Mouse (Mus musculus) adrenal gland, postnatal 4 days (tissue): ENCODE measurements around the gene St3gal4. TPM values are rescaled to one million over a fixed set of nuclear protein-coding genes. Genes with fewer than 3 reads are reported as not detected.

Experiments
- DNase-seq, 2 experiments: peaks; one replicate each; pipeline ENCODE4 v3.0.0; 2021 to 2022; ENCODE audit warnings: low spot score in 2 of 2, mixed read lengths in 2 of 2
- total RNA-seq, 2 experiments: library from RNA; stranded (reverse); gene quantifications; 2 replicates each; pipeline ENCODE4 v1.2.3; 2021

The St3gal4 gene
- total RNA-seq, 2 experiments from 2014 or later, result 31.1 to 38.5 TPM

DNA sequence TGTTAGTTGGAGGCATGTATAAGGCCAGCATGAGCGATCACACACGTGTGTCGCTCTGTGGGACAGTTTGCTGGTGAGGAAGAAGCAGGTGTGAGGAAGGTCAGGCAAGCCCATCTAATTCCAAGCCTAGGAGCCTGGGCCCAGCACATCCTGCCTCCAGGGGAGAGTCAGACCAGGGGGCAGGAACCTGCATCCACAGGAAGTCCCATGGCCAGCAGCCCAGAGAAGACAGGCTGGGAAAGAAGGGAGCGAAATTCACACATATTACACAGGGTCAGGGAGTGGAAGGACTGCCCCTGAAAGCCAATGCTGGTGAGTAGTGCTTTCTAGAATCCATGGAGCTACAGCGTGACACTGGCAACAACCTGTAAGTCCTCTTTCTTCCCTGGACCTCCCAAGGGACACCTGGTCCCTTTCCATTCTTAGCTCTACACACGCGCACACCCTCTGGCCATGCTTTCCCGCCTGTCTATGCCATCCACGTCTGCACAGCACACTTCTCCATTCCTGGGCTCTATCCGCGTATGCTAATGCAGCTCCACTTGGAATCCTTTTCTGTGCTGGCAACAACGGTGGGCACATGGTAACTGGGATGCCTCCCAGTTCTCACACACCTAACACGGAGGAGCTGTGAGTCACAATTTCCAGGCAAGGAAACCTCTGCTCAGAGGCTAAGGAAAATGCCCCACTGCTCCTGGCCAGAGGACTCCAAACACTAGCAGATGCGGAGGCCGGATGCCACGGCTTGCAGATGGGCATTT, 12.7 kb upstream of the St3gal4 start:
- DNase-seq, result no peak

DNA sequence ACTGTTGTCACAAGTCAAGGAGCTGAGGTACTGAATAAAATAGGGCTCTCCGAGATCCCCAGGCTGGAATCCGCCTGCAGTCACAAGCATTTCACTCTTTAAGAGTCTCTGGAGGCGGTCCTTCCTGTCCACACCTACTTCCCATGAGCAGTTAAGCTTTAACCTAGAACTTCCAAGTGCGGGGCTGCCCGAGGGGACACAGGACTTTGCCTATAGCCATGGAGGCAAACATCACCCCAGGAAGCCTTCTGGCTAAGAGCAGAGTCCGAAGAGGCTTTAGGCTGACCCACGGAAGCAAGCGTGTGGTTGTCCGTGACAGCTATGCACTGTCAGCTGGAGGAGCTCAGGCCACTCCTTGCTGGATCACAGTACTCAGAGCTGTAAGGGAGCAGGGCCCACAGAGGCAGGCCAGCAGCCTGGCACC, 9.9 kb upstream of the St3gal4 start:
- DNase-seq, result no peak

DNA sequence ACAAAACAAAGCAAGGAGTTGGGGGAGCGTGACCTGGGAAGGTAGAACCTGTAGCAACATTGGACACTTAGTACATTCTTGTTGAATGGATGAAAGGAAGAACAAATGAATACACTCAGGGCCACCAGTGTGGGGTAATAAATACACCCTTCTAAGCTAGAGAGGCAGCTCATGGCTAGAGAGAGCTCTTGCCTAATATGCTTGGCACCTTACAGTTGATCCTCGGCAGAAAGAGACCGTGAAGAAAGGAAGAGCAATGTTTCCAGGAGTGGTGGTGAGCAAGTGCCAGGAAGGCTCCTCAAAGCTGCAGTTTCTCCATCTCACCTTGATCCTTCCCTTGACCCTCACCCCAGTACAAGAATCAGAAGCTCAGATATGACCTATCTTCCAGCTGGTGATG, 9.5 kb upstream of the St3gal4 start:
- no peak for DNase-seq

GRCm38 (mm10) chr9:35127561-35127960, 8.5 kb upstream of the St3gal4 start:
- DNase-seq, result no peak

DNA sequence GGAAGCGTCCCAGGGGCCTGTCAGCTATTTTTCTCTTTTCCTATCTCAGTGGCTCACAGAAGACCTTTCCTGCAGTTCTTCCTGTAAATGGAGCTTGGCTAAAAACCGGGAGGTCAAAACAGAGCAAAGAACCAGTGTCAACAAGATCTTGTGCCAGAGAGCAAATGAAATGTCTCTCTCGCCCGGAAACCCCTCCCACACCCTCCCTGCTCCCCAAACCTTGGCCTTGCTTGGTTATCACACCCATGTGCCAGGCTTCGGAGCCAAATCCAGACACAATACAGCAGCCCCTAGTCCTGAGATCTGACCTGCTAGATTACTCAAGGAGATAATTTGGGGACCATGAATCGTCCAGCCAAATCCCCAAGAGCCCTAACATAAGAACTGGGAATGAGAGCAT, 8.1 kb upstream of the St3gal4 start:
- no peak for DNase-seq

DNA sequence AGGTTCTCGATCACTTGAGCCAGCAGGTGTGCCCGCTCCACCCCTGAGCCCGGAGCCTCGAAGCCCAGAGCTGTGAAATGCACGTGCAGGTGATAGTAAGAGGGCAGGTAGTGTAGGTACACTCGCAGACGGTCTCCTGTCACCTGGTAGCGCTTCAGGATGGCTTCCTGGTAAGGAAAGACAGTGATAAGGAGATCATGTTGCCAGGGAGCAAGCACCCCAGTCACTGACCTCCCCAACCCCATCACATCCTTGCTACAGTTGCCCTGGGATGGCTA, 5.5 kb upstream of the St3gal4 start:
- DNase-seq, result no peak

DNA sequence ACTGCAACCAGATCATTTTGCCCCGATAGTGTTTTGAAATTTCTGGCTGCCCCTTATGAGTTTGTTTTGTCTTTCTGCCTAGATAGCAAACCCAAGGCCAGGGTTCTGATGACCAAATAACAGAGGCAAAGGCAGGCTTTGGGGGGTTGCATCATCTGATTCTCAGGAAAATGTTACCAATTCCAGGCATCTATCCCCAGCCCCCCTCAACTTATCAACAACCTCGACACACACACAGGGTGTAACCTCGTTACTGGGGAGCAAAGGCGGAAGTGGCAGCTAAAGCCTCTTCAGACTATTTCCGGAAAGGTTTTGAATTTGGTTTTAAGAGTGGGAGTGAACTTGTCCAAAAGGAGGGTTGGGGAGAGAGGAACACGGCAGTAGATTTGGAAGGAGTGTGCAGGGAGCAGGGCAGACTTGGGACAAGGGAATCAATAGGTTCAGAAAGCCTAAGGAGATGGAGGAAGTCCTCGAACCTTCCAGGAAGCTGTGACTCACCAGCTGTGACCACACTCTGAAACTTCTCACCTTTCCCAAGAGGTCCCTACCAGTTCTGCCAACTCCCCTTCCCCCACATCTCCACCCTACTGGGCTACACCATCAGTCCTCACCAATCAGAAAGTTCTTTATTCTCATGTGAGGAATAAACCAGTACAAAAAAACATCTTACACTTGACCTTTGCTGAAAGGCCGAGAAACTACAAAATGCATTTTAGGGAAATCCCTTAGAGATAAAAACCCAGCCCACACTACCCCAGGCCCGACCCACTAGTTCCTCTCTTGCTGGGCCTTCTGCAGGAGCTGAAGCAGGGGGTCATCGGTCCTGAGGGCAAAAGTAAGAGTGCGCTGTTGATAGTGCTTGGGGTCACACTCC, 5.0 kb upstream of the St3gal4 start:
- DNase-seq, result no peak

GRCm38 (mm10) chr9:35123456-35123803, 4.4 kb upstream of the St3gal4 start:
- no peak for DNase-seq

DNA sequence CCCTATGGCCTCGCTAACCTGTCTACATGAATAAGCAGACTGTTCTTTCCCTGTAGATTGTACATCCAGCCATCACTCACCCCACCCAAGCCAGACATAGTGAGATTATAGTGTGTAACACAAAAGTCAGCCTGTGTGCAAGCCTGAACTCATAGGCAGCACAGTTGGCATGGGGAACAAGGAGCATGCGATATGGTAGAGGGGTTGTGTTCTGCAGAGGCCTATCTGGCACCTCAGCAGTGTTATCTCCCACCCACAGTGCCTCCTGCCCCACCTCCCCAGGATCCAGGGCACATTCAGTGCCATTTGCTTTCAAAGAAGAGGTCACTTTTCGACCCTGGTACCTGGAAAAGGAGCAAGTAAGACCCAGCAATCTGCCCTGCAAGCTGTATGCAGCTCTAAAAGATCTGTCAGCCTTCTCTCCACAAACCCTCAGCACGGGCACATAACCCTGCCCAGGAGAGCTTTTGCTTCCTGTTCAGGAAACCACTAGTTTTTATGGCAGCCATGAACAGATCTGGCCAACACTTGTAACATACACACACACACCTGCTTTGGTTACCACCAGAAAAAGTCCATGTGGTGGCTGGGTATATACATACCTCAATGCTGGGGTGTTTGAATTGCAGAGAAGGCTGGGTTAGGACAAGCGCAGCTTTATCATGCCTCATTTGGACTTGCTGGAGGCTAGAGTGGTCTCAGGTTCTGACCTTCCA, 3.6 kb upstream of the St3gal4 start:
- DNase-seq, result no peak

DNA sequence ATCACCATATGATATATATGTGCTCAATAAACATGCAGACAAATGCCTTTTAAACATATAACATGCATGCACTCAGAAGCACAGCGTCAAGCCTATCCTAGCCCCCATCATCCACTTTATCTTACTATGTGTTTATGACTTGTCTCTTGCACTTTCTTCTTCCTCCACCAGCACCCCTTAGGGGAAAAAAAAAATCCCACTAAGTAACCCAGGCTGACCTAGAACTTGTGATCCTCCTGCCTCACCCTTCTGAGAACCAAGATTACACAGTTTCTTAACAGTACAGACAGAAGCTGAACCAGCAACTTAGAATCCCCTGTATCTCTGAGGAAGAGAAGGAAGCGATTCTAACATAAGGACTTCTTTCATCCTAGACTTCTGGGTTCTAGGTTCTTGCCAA, 505 bp downstream of the St3gal4 start:
- DNase-seq, result no peak

- peak in 1 of 2 experiments; percentile 39 for DNase-seq
Observed at GRCm38 (mm10) chr9:35117384-35118295, 1.4 kb downstream of the St3gal4 start.

GRCm38 (mm10) chr9:35116391-35117381, 2.4 kb downstream of the St3gal4 start:
- DNase-seq, result peak; percentile 33 to 69

DNA sequence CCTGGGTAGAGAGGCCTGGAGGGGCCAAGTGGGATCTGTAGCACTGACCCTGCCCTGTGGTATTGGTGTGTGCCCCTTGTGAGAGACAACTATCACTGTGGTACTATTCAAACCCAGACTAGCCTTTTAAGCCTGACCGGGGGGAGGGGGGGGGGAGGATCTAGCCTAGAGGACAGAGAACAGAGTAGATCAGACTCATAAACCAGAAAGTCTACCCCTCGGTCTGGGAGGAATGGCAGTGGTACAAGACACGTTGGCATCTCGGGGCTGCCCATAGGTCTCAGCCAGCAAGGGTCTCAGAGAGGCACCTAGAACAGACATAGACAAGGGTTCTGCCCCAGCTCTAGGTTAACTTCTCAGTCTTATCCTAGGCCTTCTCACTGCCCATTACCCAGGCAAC, 3.3 kb downstream of the St3gal4 start:
- DNase-seq, result no peak

DNA sequence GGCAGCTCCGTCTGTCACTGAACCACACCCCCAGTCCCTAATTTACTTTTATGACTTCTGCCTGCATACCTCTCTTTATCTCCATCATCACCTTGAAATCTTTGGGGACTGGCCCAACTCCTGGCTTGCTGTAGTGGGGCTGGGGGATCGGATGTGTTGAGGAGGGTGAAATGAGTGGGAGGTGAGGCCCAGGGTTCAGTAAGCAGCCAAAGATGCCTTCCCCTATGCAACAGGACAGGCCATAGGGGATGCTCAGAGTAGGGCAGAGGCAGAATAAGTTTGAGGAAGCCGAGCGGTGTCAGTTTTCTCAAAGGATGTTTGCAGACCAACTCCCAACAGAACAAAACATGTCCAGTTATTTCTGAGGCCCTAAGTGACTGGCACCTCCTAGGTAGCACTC, 3.8 kb downstream of the St3gal4 start:
- no peak for DNase-seq

- DNase-seq, result no peak
Observed at GRCm38 (mm10) chr9:35114234-35114633, 4.8 kb downstream of the St3gal4 start.

- DNase-seq, result no peak
Observed at GRCm38 (mm10) chr9:35111941-35112595, 7.0 kb downstream of the St3gal4 start.

- no peak for DNase-seq
Observed at GRCm38 (mm10) chr9:35111446-35111845, 7.6 kb downstream of the St3gal4 start.

- DNase-seq, result no peak
Observed at GRCm38 (mm10) chr9:35110567-35110966, 8.5 kb downstream of the St3gal4 start.

GRCm38 (mm10) chr9:35110051-35110450, 9.0 kb downstream of the St3gal4 start:
- DNase-seq, result no peak
